Mouse (Mus musculus): ENCODE measurements around the gene Prok2. TPM values are rescaled to one million over a fixed set of nuclear protein-coding genes. Genes with fewer than 3 reads are reported as not detected.

Gene Prok2
- polyA plus RNA-seq, 1 experiment from 2014 or later = not detected

- Histone ChIP-seq H3K9me3 (replicated peaks; ENCODE audit: control insufficient read depth, low read length) (no peaks in the 10 kb centered on the region), H3K36me3 (ENCODE audit: control insufficient read depth, insufficient read depth) (no peaks in the 10 kb centered on the region), H3K4me1 (ENCODE audit: control insufficient read depth, insufficient read depth, low read length) (no peaks in the 10 kb centered on the region), H3K27ac (ENCODE audit: low read length) (no peak overlapping the region), H3K9ac (ENCODE audit: low read length) (no peak overlapping the region), H3K4me2 (ENCODE audit: low read depth, low read length) (no peak overlapping the region), H3K4me3 (ENCODE audit: low read length) (no peak overlapping the region), H3K27me3 (ENCODE audit: control insufficient read depth, insufficient read depth, low read length) (no peaks in the 10 kb centered on the region; the same call in 1 of the 2 replicates)
- no peak for ATAC-seq (replicated peaks; ENCODE audit: extremely low read depth, insufficient read depth, low FRiP score)
- 48% methylated on average over 5 of the region's 5 CpGs for WGBS
Measured at GRCm38 (mm10) chr6:99734666-99735065, 8.5 kb upstream of the Prok2 start.

- WGBS = 86% methylated on average over 8 of the region's 8 CpGs
- H3K4me2 ChIP-seq (ENCODE audit: low read depth, low read length) = no peak overlapping the region
- no peak overlapping the region for H3K27ac ChIP-seq (ENCODE audit: low read length)
- no peak overlapping the region for H3K4me3 ChIP-seq (ENCODE audit: low read length)
- peaks cover 12% of the 10 kb centered on the region for H3K27me3 ChIP-seq (ENCODE audit: control insufficient read depth, insufficient read depth, low read length)
- H3K9me3 ChIP-seq (replicated peaks; ENCODE audit: control insufficient read depth, low read length) = no peaks in the 10 kb centered on the region
- no peaks in the 10 kb centered on the region for H3K4me1 ChIP-seq (ENCODE audit: control insufficient read depth, insufficient read depth, low read length)
- no peak for ATAC-seq (replicated peaks; ENCODE audit: extremely low read depth, insufficient read depth, low FRiP score)
- no peak overlapping the region for H3K9ac ChIP-seq (ENCODE audit: low read length)
- H3K36me3 ChIP-seq (ENCODE audit: control insufficient read depth, insufficient read depth) = no peaks in the 10 kb centered on the region
Measured at GRCm38 (mm10) chr6:99732673-99733072, 6.5 kb upstream of the Prok2 start.

GRCm38 (mm10) chr6:99731926-99732325 lies 5.7 kb upstream of the Prok2 start:
- H3K4me1 ChIP-seq (ENCODE audit: control insufficient read depth, insufficient read depth, low read length) = no peaks in the 10 kb centered on the region
- no peak overlapping the region for H3K4me2 ChIP-seq (ENCODE audit: low read depth, low read length)
- no peak overlapping the region for H3K4me3 ChIP-seq (ENCODE audit: low read length)
- no peaks in the 10 kb centered on the region for H3K9me3 ChIP-seq (replicated peaks; ENCODE audit: control insufficient read depth, low read length)
- WGBS = 69% methylated on average over 4 of the region's 4 CpGs
- H3K27ac ChIP-seq (ENCODE audit: low read length) = no peak overlapping the region
- no peak for ATAC-seq (replicated peaks; ENCODE audit: extremely low read depth, insufficient read depth, low FRiP score)
- H3K36me3 ChIP-seq (ENCODE audit: control insufficient read depth, insufficient read depth) = no peaks in the 10 kb centered on the region
- no peak overlapping the region for H3K9ac ChIP-seq (ENCODE audit: low read length)
- peaks cover 19% of the 10 kb centered on the region for H3K27me3 ChIP-seq (ENCODE audit: control insufficient read depth, insufficient read depth, low read length)

GRCm38 (mm10) chr6:99729853-99730252 lies 3.7 kb upstream of the Prok2 start:
- peaks cover 37% of the 10 kb centered on the region for H3K27me3 ChIP-seq (ENCODE audit: control insufficient read depth, insufficient read depth, low read length)
- H3K4me2 ChIP-seq (ENCODE audit: low read depth, low read length) = no peak overlapping the region
- no peak overlapping the region for H3K9ac ChIP-seq (ENCODE audit: low read length)
- H3K4me3 ChIP-seq (ENCODE audit: low read length) = no peak overlapping the region
- peaks cover 8% of the 10 kb centered on the region for H3K4me1 ChIP-seq (ENCODE audit: control insufficient read depth, insufficient read depth, low read length)
- no peaks in the 10 kb centered on the region for H3K9me3 ChIP-seq (replicated peaks; ENCODE audit: control insufficient read depth, low read length)
- H3K36me3 ChIP-seq (ENCODE audit: control insufficient read depth, insufficient read depth) = no peaks in the 10 kb centered on the region
- H3K27ac ChIP-seq (ENCODE audit: low read length) = no peak overlapping the region
- WGBS = 74% methylated on average over 4 of the region's 4 CpGs
- no peak for ATAC-seq (replicated peaks; ENCODE audit: extremely low read depth, insufficient read depth, low FRiP score)

GRCm38 (mm10) chr6:99726576-99727303 lies 548 bp upstream of the Prok2 start:
- Histone ChIP-seq H3K4me3 (ENCODE audit: low read length) (peak overlapping the region; percentile 54), H3K9me3 (replicated peaks; ENCODE audit: control insufficient read depth, low read length) (no peaks in the 10 kb centered on the region), H3K9ac (ENCODE audit: low read length) (peak overlapping the region; percentile 51), H3K36me3 (ENCODE audit: control insufficient read depth, insufficient read depth) (no peaks in the 10 kb centered on the region), H3K4me2 (ENCODE audit: low read depth, low read length) (peak overlapping the region; percentile 77), H3K27ac (ENCODE audit: low read length) (no peak overlapping the region), H3K27me3 (ENCODE audit: control insufficient read depth, insufficient read depth, low read length) (peaks cover 47% of the 10 kb centered on the region), H3K4me1 (ENCODE audit: control insufficient read depth, insufficient read depth, low read length) (peaks cover 12% of the 10 kb centered on the region)
- ATAC-seq (replicated peaks; ENCODE audit: extremely low read depth, insufficient read depth, low FRiP score) = no peak
- WGBS = 8% methylated on average over 20 of the region's 22 CpGs

GRCm38 (mm10) chr6:99722390-99722789 lies 3.8 kb downstream of the Prok2 start:
- peaks cover 34% of the 10 kb centered on the region for H3K27me3 ChIP-seq (ENCODE audit: control insufficient read depth, insufficient read depth, low read length)

GRCm38 (mm10) chr6:99721032-99721431 lies 5.2 kb downstream of the Prok2 start:
- H3K4me1 ChIP-seq (ENCODE audit: control insufficient read depth, insufficient read depth, low read length) = peaks cover 7% of the 10 kb centered on the region
- H3K27me3 ChIP-seq (ENCODE audit: control insufficient read depth, insufficient read depth, low read length) = peaks cover 22% of the 10 kb centered on the region
- H3K36me3 ChIP-seq (ENCODE audit: control insufficient read depth, insufficient read depth) = no peaks in the 10 kb centered on the region
- H3K4me2 ChIP-seq (ENCODE audit: low read depth, low read length) = no peak overlapping the region
- H3K27ac ChIP-seq (ENCODE audit: low read length) = no peak overlapping the region
- no peaks in the 10 kb centered on the region for H3K9me3 ChIP-seq (replicated peaks; ENCODE audit: control insufficient read depth, low read length)
- ATAC-seq (replicated peaks; ENCODE audit: extremely low read depth, insufficient read depth, low FRiP score) = no peak
- no peak overlapping the region for H3K9ac ChIP-seq (ENCODE audit: low read length)
- H3K4me3 ChIP-seq (ENCODE audit: low read length) = no peak overlapping the region
- 67% methylated on average over 9 of the region's 9 CpGs for WGBS

More at GRCm38 (mm10) chr6:99722390-99722789, 3.8 kb downstream of the Prok2 start:
- no peak overlapping the region for H3K27ac ChIP-seq (ENCODE audit: low read length)
- H3K9me3 ChIP-seq (replicated peaks; ENCODE audit: control insufficient read depth, low read length) = no peaks in the 10 kb centered on the region
- 71% methylated on average over 9 of the region's 9 CpGs for WGBS
- no peak overlapping the region for H3K4me2 ChIP-seq (ENCODE audit: low read depth, low read length)
- H3K36me3 ChIP-seq (ENCODE audit: control insufficient read depth, insufficient read depth) = no peaks in the 10 kb centered on the region
- H3K4me3 ChIP-seq (ENCODE audit: low read length) = no peak overlapping the region
- H3K4me1 ChIP-seq (ENCODE audit: control insufficient read depth, insufficient read depth, low read length) = peaks cover 12% of the 10 kb centered on the region
- no peak for ATAC-seq (replicated peaks; ENCODE audit: extremely low read depth, insufficient read depth, low FRiP score)
- no peak overlapping the region for H3K9ac ChIP-seq (ENCODE audit: low read length)

- H3K27me3 ChIP-seq (ENCODE audit: control insufficient read depth, insufficient read depth, low read length) = peaks cover 2% of the 10 kb centered on the region; the same call in 1 of the 2 replicates
- no peaks in the 10 kb centered on the region for H3K4me1 ChIP-seq (ENCODE audit: control insufficient read depth, insufficient read depth, low read length)
- ATAC-seq (replicated peaks; ENCODE audit: extremely low read depth, insufficient read depth, low FRiP score) = no peak
Measured at GRCm38 (mm10) chr6:99715913-99716312, 10.3 kb downstream of the Prok2 start.

GRCm38 (mm10) chr6:99715191-99715590 lies 11.0 kb downstream of the Prok2 start:
- H3K4me2 ChIP-seq (ENCODE audit: low read depth, low read length) = no peak overlapping the region
- H3K27ac ChIP-seq (ENCODE audit: low read length) = no peak overlapping the region
- no peak for ATAC-seq (replicated peaks; ENCODE audit: extremely low read depth, insufficient read depth, low FRiP score)
- H3K4me3 ChIP-seq (ENCODE audit: low read length) = no peak overlapping the region
- no peaks in the 10 kb centered on the region for H3K36me3 ChIP-seq (ENCODE audit: control insufficient read depth, insufficient read depth)
- no peak overlapping the region for H3K9ac ChIP-seq (ENCODE audit: low read length)
- H3K9me3 ChIP-seq (replicated peaks; ENCODE audit: control insufficient read depth, low read length) = no peaks in the 10 kb centered on the region
- H3K4me1 ChIP-seq (ENCODE audit: control insufficient read depth, insufficient read depth, low read length) = no peaks in the 10 kb centered on the region
- H3K27me3 ChIP-seq (ENCODE audit: control insufficient read depth, insufficient read depth, low read length) = peaks cover 2% of the 10 kb centered on the region; the same call in 1 of the 2 replicates
- 53% methylated on average over 6 of the region's 6 CpGs for WGBS

More at GRCm38 (mm10) chr6:99715913-99716312, 10.3 kb downstream of the Prok2 start:
- Histone ChIP-seq H3K27ac (ENCODE audit: low read length) (no peak overlapping the region), H3K9me3 (replicated peaks; ENCODE audit: control insufficient read depth, low read length) (no peaks in the 10 kb centered on the region), H3K36me3 (ENCODE audit: control insufficient read depth, insufficient read depth) (no peaks in the 10 kb centered on the region), H3K4me2 (ENCODE audit: low read depth, low read length) (no peak overlapping the region), H3K9ac (ENCODE audit: low read length) (no peak overlapping the region), H3K4me3 (ENCODE audit: low read length) (no peak overlapping the region)
- WGBS = 50% methylated on average over 6 of the region's 6 CpGs

All from heart, embryonic 16.5 days (tissue).